Mouse (Mus musculus): ENCODE results near the gene Olfr801. TPM values are rescaled to one million over a fixed set of nuclear protein-coding genes. Genes with fewer than 3 reads are reported as not detected.

Gene Olfr801
- polyA plus RNA-seq, 1 experiment: not detected

DNA sequence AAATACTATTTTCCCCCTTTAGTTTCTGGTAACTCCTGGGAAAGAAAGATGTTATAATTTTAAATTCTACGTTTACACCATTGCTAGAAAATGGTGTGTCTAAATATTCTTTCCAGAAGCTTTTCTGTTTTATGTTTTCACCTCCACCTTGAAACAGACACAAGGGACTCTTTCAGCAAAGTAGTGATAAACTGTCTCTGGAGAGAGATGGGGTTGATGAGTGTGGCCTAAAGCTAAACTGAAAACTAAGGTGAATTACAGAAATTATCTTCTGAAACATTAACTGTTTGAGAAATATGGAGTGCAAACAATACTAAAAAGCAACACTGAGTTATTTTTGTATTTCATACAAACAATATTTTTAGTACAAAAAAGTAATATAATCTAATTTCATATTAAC is 45.8 kb downstream of the Olfr801 start, which contains the start of gene Olfr798:
Gene Olfr798, minus strand, starts transcription at position 101 of the 400 bp plus-strand sequence.
- Histone ChIP-seq H3K27ac (ENCODE audit: control insufficient read depth, insufficient read depth, low read depth, low read length) (no peak within 1 kb of the TSS), H3K4me3 (ENCODE audit: control insufficient read depth, low read depth, low read length) (no peak within 1 kb of the TSS), H3K36me3 (ENCODE audit: control insufficient read depth, insufficient read depth, low read length) (no peaks in the 10 kb centered on the region), H3K4me1 (ENCODE audit: control insufficient read depth, insufficient read depth, low read length) (no peaks in the 10 kb centered on the region), H3K27me3 (ENCODE audit: control insufficient read depth, insufficient read depth, low read length) (no peaks in the 10 kb centered on the region)
- TF ChIP-seq CTCF (IDR thresholded peaks at IDR 0.05; ENCODE audit: control insufficient read depth, insufficient read depth, insufficient replicate concordance, low read depth, low read length) (no peak), POLR2A (IDR thresholded peaks at IDR 0.05; ENCODE audit: control insufficient read depth, low read depth, low read length) (no peak)

DNA sequence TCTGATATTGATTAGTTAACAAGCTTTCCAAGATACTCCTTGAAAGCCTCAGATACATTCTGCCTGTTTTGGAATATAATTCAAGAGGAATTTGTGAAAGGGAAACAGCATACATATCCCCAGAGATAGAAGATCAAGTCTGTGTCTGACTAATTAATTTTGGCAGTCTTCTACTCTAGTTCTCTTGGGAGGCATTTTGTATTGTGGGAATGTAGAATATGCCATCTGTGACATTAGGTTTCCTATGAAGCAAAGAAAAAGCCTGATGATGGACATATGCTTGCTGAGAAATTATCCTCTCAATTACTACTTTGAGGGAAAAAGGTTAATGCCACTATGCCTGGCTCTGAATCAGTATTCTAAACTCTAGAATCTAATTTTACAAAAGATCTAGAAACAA is 50.4 kb downstream of the Olfr801 start:
- TF ChIP-seq CTCF (IDR thresholded peaks at IDR 0.05; ENCODE audit: control insufficient read depth, insufficient read depth, insufficient replicate concordance, low read depth, low read length): no peak
- TF ChIP-seq POLR2A (IDR thresholded peaks at IDR 0.05; ENCODE audit: control insufficient read depth, low read depth, low read length): no peak
- Histone ChIP-seq H3K27me3 (ENCODE audit: control insufficient read depth, insufficient read depth, low read length) (no peaks in the 10 kb centered on the region), H3K4me3 (ENCODE audit: control insufficient read depth, low read depth, low read length) (no peak overlapping the region)

DNA sequence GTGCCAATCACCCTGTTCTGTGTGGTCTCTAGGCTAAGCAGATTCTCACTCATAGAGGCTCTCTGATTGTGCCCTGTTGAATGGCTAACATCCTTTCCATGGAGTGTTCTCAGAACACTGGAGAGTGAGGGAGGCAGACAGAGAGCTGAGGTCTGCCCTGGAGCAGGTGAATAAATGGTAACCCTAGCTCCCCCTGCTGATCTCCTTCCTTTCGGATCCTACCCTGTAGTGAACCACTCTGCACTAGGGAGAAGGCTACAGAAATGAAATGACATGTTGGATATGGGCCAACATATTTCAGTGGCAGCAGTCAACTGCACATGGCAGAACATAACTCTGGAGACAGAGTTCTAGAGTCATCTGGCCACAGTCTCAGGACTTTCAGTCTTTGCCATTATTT is 51.9 kb downstream of the Olfr801 start:
- Histone ChIP-seq H3K27ac (ENCODE audit: control insufficient read depth, insufficient read depth, low read depth, low read length) (no peak overlapping the region), H3K4me3 (ENCODE audit: control insufficient read depth, low read depth, low read length) (no peak overlapping the region), H3K36me3 (ENCODE audit: control insufficient read depth, insufficient read depth, low read length) (no peaks in the 10 kb centered on the region), H3K4me1 (ENCODE audit: control insufficient read depth, insufficient read depth, low read length) (no peaks in the 10 kb centered on the region), H3K27me3 (ENCODE audit: control insufficient read depth, insufficient read depth, low read length) (no peaks in the 10 kb centered on the region)
- TF ChIP-seq POLR2A (IDR thresholded peaks at IDR 0.05; ENCODE audit: control insufficient read depth, low read depth, low read length) (no peak), CTCF (IDR thresholded peaks at IDR 0.05; ENCODE audit: control insufficient read depth, insufficient read depth, insufficient replicate concordance, low read depth, low read length) (no peak)

More for the DNA sequence above, 50.4 kb downstream of the Olfr801 start:
- no peak overlapping the region for H3K27ac ChIP-seq (ENCODE audit: control insufficient read depth, insufficient read depth, low read depth, low read length)
- H3K36me3 ChIP-seq (ENCODE audit: control insufficient read depth, insufficient read depth, low read length): no peaks in the 10 kb centered on the region
- H3K4me1 ChIP-seq (ENCODE audit: control insufficient read depth, insufficient read depth, low read length): no peaks in the 10 kb centered on the region

Other genes starting within 250 kb of the Olfr801 start
- gene Olfr786, start 246.6 kb downstream of the Olfr801 start, polyA plus RNA-seq (2012; rRNA removed): not detected in 2 replicates
- 1.5 TPM in 2 replicates for gene Olfr787, start 212.0 kb downstream of the Olfr801 start, polyA plus RNA-seq (2012; rRNA removed)
- 0.53 and 0.57 TPM in 2 replicates for gene Olfr788, start 202.9 kb downstream of the Olfr801 start, polyA plus RNA-seq (2012; rRNA removed)
- 0.05 TPM in 1 of 2 replicates, not detected in the other for gene Olfr789, start 189.1 kb downstream of the Olfr801 start, polyA plus RNA-seq (2012; rRNA removed)
- gene Olfr790, start 175.4 kb downstream of the Olfr801 start, polyA plus RNA-seq (2012; rRNA removed): 0.29 TPM in 1 of 2 replicates, not detected in the other
- not detected in 2 replicates for gene Olfr791, start 152.1 kb downstream of the Olfr801 start, polyA plus RNA-seq (2012; rRNA removed)
- gene Olfr792, start 134.7 kb downstream of the Olfr801 start, polyA plus RNA-seq (2012; rRNA removed): not detected in 2 replicates
- not detected in 2 replicates for gene Olfr794, start 106.2 kb downstream of the Olfr801 start, polyA plus RNA-seq (2012; rRNA removed)
- gene Olfr796, start 61.3 kb downstream of the Olfr801 start, polyA plus RNA-seq (2012; rRNA removed): not detected in 2 replicates
- not detected in 2 replicates for gene Olfr798, start 45.9 kb downstream of the Olfr801 start, polyA plus RNA-seq (2012; rRNA removed)
- gene Olfr799, start 36.4 kb downstream of the Olfr801 start, polyA plus RNA-seq (2012; rRNA removed): not detected in 2 replicates
- gene Olfr800, start 16.2 kb downstream of the Olfr801 start, polyA plus RNA-seq (2012; rRNA removed): not detected in 2 replicates
- not detected in 2 replicates for gene Olfr802, start 14.3 kb upstream of the Olfr801 start, polyA plus RNA-seq (2012; rRNA removed)
- not detected in 2 replicates for gene Olfr803, start 20.4 kb upstream of the Olfr801 start, polyA plus RNA-seq (2012; rRNA removed)
- not detected in 2 replicates for gene Olfr804, start 29.3 kb upstream of the Olfr801 start, polyA plus RNA-seq (2012; rRNA removed)
- 0.04 TPM in 1 of 2 replicates, not detected in the other for gene Olfr805, start 55.5 kb upstream of the Olfr801 start, polyA plus RNA-seq (2012; rRNA removed)
- not detected in 2 replicates for gene Olfr806, start 68.1 kb upstream of the Olfr801 start, polyA plus RNA-seq (2012; rRNA removed)
- gene Olfr807, start 83.9 kb upstream of the Olfr801 start, polyA plus RNA-seq (2012; rRNA removed): not detected in 2 replicates
- gene Olfr808, start 91.6 kb upstream of the Olfr801 start, polyA plus RNA-seq (2012; rRNA removed): not detected in 2 replicates
- not detected in 2 replicates for gene Olfr809, start 100.8 kb upstream of the Olfr801 start, polyA plus RNA-seq (2012; rRNA removed)
- not detected in 2 replicates for gene Olfr810, start 121.1 kb upstream of the Olfr801 start, polyA plus RNA-seq (2012; rRNA removed)
- gene Olfr811, start 130.5 kb upstream of the Olfr801 start, polyA plus RNA-seq (2012; rRNA removed): not detected in 2 replicates
- gene Olfr812, start 172.2 kb upstream of the Olfr801 start, polyA plus RNA-seq (2012; rRNA removed): not detected in 2 replicates
- not detected in 2 replicates for gene Olfr813, start 181.5 kb upstream of the Olfr801 start, polyA plus RNA-seq (2012; rRNA removed)
- not detected in 2 replicates for gene Olfr814, start 206.0 kb upstream of the Olfr801 start, polyA plus RNA-seq (2012; rRNA removed)
- gene Olfr815, start 232.0 kb upstream of the Olfr801 start, polyA plus RNA-seq (2012; rRNA removed): not detected in 2 replicates
- not detected in 2 replicates for gene Olfr816, start 241.7 kb upstream of the Olfr801 start, polyA plus RNA-seq (2012; rRNA removed)